Mouse (Mus musculus) midbrain, embryonic 16.5 days (tissue): ENCODE results near the gene Tuba3a. TPM values are rescaled to one million over a fixed set of nuclear protein-coding genes. Genes with fewer than 3 reads are reported as not detected.

Experiments
- ATAC-seq: fragments of 200-750 bp; cut with Nextera tagmentation; 2 replicates; pipeline ENCODE4 v1.8.0; 2017; ENCODE audit warnings: moderate TSS enrichment
- H3K27ac ChIP-seq: fragments of 300-500 bp; sonication (generic); 2 replicates; pipeline ENCODE4 v1.5.1; 2014; ENCODE audit warnings: mild to moderate bottlenecking, low read length, mixed read lengths
- H3K27me3 ChIP-seq: fragments of 300-500 bp; sonication (generic); 2 replicates; pipeline ENCODE4 v1.6.1; 2014; ENCODE audit warnings: low read depth, low read length, mixed read lengths; ENCODE audit not compliant: control insufficient read depth, insufficient read depth
- H3K36me3 ChIP-seq: fragments of 300-500 bp; sonication (generic); 2 replicates; pipeline ENCODE4 v1.6.1; 2014; ENCODE audit warnings: mild to moderate bottlenecking, low read length, moderate library complexity, mixed read lengths; ENCODE audit not compliant: control insufficient read depth, insufficient read depth
- H3K4me1 ChIP-seq: fragments of 300-500 bp; sonication (generic); 2 replicates; pipeline ENCODE4 v1.6.1; 2014; ENCODE audit warnings: mild to moderate bottlenecking, low read length, mixed read lengths; ENCODE audit not compliant: control insufficient read depth, insufficient read depth
- H3K4me2 ChIP-seq: fragments of 300-500 bp; sonication (generic); 2 replicates; pipeline ENCODE4 v1.6.1; 2014; ENCODE audit warnings: mild to moderate bottlenecking, low read length, mixed read lengths
- H3K4me3 ChIP-seq: fragments of 300-500 bp; sonication (generic); 2 replicates; pipeline ENCODE4 v1.5.1; 2014; ENCODE audit warnings: low read depth, mild to moderate bottlenecking, low read length, moderate library complexity, mixed read lengths
- H3K9ac ChIP-seq: fragments of 300-500 bp; sonication (generic); 2 replicates; pipeline ENCODE4 v1.6.1; 2014; ENCODE audit warnings: low read depth, low read length, mixed read lengths
- H3K9me3 ChIP-seq: fragments of 300-500 bp; sonication (generic); replicated peaks from 2 replicates; pipeline ENCODE4 v1.6.1; 2014; ENCODE audit warnings: mild to moderate bottlenecking, low read length, mixed read lengths; ENCODE audit not compliant: control insufficient read depth, poor library complexity, severe bottlenecking
- WGBS: fragments of 180-500 bp; shearing (Covaris S2); extraction: QIAGEN DNeasy Blood & Tissue Kit; methylation state at CpG from one replicate; pipeline ENCODE4 v1.1.7; 2014; 5-methylcytosine and 5-hydroxymethylcytosine counted together
- polyA plus RNA-seq: library from polyadenylated mRNA; unstranded; fragments of >200 nt; fragmentation: Nextera tagmentation; extraction: Ambion mirVana; gene quantifications from 2 replicates; pipeline ENCODE4 v1.2.1, GENCODE M21; 2015

Tuba3a gene
- polyA plus RNA-seq, result not detected in 2 replicates

DNA sequence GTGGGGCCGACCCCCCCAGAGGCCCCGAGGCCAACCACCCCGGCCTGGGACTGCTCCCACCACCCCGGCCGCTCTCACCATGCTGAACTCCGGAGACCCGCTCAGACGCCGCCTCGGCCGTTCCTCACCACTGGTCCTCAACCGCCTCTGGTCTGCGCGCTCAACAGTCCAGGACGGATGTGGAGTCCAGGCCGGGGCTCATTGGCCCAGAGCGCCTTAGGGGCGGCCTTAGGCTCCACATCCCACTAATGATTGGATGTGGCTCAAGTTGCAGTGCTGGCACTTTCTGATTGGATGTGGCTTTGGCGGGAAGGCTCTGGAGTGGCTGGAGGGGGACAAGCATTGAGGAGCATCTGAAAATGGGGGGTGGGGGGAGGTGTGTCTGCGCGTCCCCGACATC is at the start of gene Tuba3a:
Gene Tuba3a, minus strand, starts transcription at position 153 of the 400 bp plus-strand sequence.
- Histone ChIP-seq H3K4me3 (no peak within 1 kb of the TSS), H3K9me3 (no peaks in the 10 kb centered on the region), H3K27ac (no peak within 1 kb of the TSS), H3K9ac (no peak within 1 kb of the TSS), H3K36me3 (no peaks in the 10 kb centered on the region), H3K4me1 (no peaks in the 10 kb centered on the region), H3K27me3 (no peaks in the 10 kb centered on the region), H3K4me2 (no peak within 1 kb of the TSS)
- ATAC-seq, result no peak
- 96% methylated on average over 22 of the region's 22 CpGs for WGBS

GRCm38 (mm10) chr6:125334356-125334755 is 48.5 kb upstream of the Tuba3a start:
- peaks cover 2% of the 10 kb centered on the region; the same call in 1 of the 2 replicates for H3K4me1 ChIP-seq
- H3K9ac ChIP-seq, result no peak overlapping the region
- WGBS, result 53% methylated on average over 2 of the region's 2 CpGs
- H3K27me3 ChIP-seq, result no peaks in the 10 kb centered on the region
- no peak overlapping the region for H3K27ac ChIP-seq
- ATAC-seq, result no peak
- H3K4me2 ChIP-seq, result no peak overlapping the region
- H3K9me3 ChIP-seq, result no peaks in the 10 kb centered on the region
- H3K4me3 ChIP-seq, result no peak overlapping the region
- H3K36me3 ChIP-seq, result no peaks in the 10 kb centered on the region

GRCm38 (mm10) chr6:125333112-125333899 is 47.5 kb upstream of the Tuba3a start:
- Histone ChIP-seq H3K36me3 (no peaks in the 10 kb centered on the region), H3K27me3 (no peaks in the 10 kb centered on the region), H3K9me3 (no peaks in the 10 kb centered on the region), H3K4me3 (no peak overlapping the region), H3K27ac (no peak overlapping the region), H3K9ac (no peak overlapping the region), H3K4me2 (no peak overlapping the region), H3K4me1 (peaks cover 2% of the 10 kb centered on the region; the same call in 1 of the 2 replicates)
- WGBS, result 71% methylated on average over 14 of the region's 14 CpGs
- ATAC-seq, result no peak

- peak; percentile 89 for ATAC-seq
- Histone ChIP-seq H3K27me3 (no peaks in the 10 kb centered on the region), H3K4me2 (peak overlapping the region; percentile 95), H3K27ac (0 out of 2 replicates have a peak overlapping the region, but pooled peaks have one; percentile 4), H3K4me3 (peak overlapping the region; percentile 60), H3K4me1 (peaks cover 2% of the 10 kb centered on the region; the same call in 1 of the 2 replicates), H3K9me3 (no peaks in the 10 kb centered on the region), H3K36me3 (no peaks in the 10 kb centered on the region), H3K9ac (peak overlapping the region; percentile 71)
- WGBS, result under 1% methylated on average over 39 of the region's 39 CpGs
These were observed 44.9 kb upstream of the Tuba3a start for GRCm38 (mm10) chr6:125330626-125331326.

- ATAC-seq, result no peak
- 83% methylated on average over 5 of the region's 5 CpGs for WGBS
- H3K36me3 ChIP-seq, result no peaks in the 10 kb centered on the region
- no peaks in the 10 kb centered on the region for H3K27me3 ChIP-seq
- H3K9ac ChIP-seq, result no peak overlapping the region
- no peak overlapping the region for H3K27ac ChIP-seq
- no peak overlapping the region for H3K4me2 ChIP-seq
- H3K9me3 ChIP-seq, result no peaks in the 10 kb centered on the region
- H3K4me3 ChIP-seq, result no peak overlapping the region
- peaks cover 2% of the 10 kb centered on the region; the same call in 1 of the 2 replicates for H3K4me1 ChIP-seq
These were observed 42.4 kb upstream of the Tuba3a start for GRCm38 (mm10) chr6:125328243-125328642.

- Histone ChIP-seq H3K9me3 (no peaks in the 10 kb centered on the region), H3K4me3 (no peak overlapping the region), H3K27ac (no peak overlapping the region), H3K4me1 (no peaks in the 10 kb centered on the region), H3K27me3 (peaks cover 20% of the 10 kb centered on the region), H3K9ac (no peak overlapping the region), H3K36me3 (no peaks in the 10 kb centered on the region), H3K4me2 (no peak overlapping the region)
- WGBS, result 72% methylated on average over 6 of the region's 6 CpGs
- ATAC-seq, result no peak
These were observed 39.5 kb upstream of the Tuba3a start for GRCm38 (mm10) chr6:125325337-125325736.

GRCm38 (mm10) chr6:125323547-125323946 is 37.7 kb upstream of the Tuba3a start:
- WGBS, result 69% methylated on average over 6 of the region's 6 CpGs
- Histone ChIP-seq H3K4me3 (no peak overlapping the region), H3K4me2 (no peak overlapping the region), H3K27ac (no peak overlapping the region), H3K9me3 (no peaks in the 10 kb centered on the region), H3K27me3 (peaks cover 22% of the 10 kb centered on the region), H3K36me3 (no peaks in the 10 kb centered on the region), H3K9ac (no peak overlapping the region), H3K4me1 (no peaks in the 10 kb centered on the region)
- no peak for ATAC-seq

GRCm38 (mm10) chr6:125322794-125323193 is 37.0 kb upstream of the Tuba3a start:
- Histone ChIP-seq H3K36me3 (no peaks in the 10 kb centered on the region), H3K4me2 (no peak overlapping the region), H3K27ac (no peak overlapping the region), H3K4me3 (no peak overlapping the region), H3K4me1 (no peaks in the 10 kb centered on the region), H3K9me3 (no peaks in the 10 kb centered on the region), H3K27me3 (peaks cover 22% of the 10 kb centered on the region), H3K9ac (no peak overlapping the region)
- 60% methylated on average over 13 of the region's 13 CpGs for WGBS
- ATAC-seq, result no peak
